Mouse (Mus musculus): ENCODE results near the gene Txndc11. TPM values are rescaled to one million over a fixed set of nuclear protein-coding genes. Genes with fewer than 3 reads are reported as not detected.

Txndc11 gene
- polyA plus RNA-seq, 1 experiment: 9.7 TPM

- no peak overlapping the region for H3K4me2 ChIP-seq (ENCODE audit: low read depth)
These were observed 87.3 kb downstream of the Txndc11 start for GRCm38 (mm10) chr16:11047130-11047529.

GRCm38 (mm10) chr16:11046437-11046836, 88.0 kb downstream of the Txndc11 start:
- Histone ChIP-seq H3K36me3 (ENCODE audit: control insufficient read depth, insufficient read depth) (no peaks in the 10 kb centered on the region), H3K79me2 (ENCODE audit: control insufficient read depth, insufficient read depth) (no peaks in the 10 kb centered on the region), H3K4me2 (ENCODE audit: low read depth) (no peak overlapping the region), H3ac (ENCODE audit: control insufficient read depth, insufficient read length) (no peak overlapping the region), H3K4me3 (no peak overlapping the region), H3K27me3 (ENCODE audit: control insufficient read depth, insufficient read depth, insufficient read length) (no peaks in the 10 kb centered on the region)
- TF ChIP-seq MYOD1 (IDR thresholded peaks at IDR 0.05; ENCODE audit: control insufficient read depth in 1 of 3, insufficient read length in 2 of 3, low read depth in 2 of 3) (no peak), TCF3 (IDR thresholded peaks at IDR 0.05; ENCODE audit: insufficient read length, low read depth) (no peak), POLR2AphosphoS2 (IDR thresholded peaks at IDR 0.05; ENCODE audit: insufficient read length, low read depth) (no peak), CEBPB (IDR thresholded peaks at IDR 0.05; ENCODE audit: insufficient read depth, poor library complexity, severe bottlenecking) (no peak), USF1 (IDR thresholded peaks at IDR 0.05; ENCODE audit: low read depth) (no peak), REST (IDR thresholded peaks at IDR 0.05; ENCODE audit: insufficient read depth, insufficient read length) (no peak), MAX (IDR thresholded peaks at IDR 0.05; ENCODE audit: low read depth) (no peak), E2F4 (IDR thresholded peaks at IDR 0.05; ENCODE audit: insufficient read depth) (no peak), TCF12 (IDR thresholded peaks at IDR 0.05; ENCODE audit: insufficient read depth, poor library complexity, severe bottlenecking) (no peak), SRF (IDR thresholded peaks at IDR 0.05; ENCODE audit: control insufficient read depth, insufficient read length, low read depth) (no peak), POLR2A (IDR thresholded peaks at IDR 0.05; ENCODE audit: insufficient read length, low read depth) (no peak)

More at GRCm38 (mm10) chr16:11047130-11047529, 87.3 kb downstream of the Txndc11 start:
- H3K4me3 ChIP-seq: no peak overlapping the region
- H3K36me3 ChIP-seq (ENCODE audit: control insufficient read depth, insufficient read depth): no peaks in the 10 kb centered on the region
- H3K27me3 ChIP-seq (ENCODE audit: control insufficient read depth, insufficient read depth, insufficient read length): no peaks in the 10 kb centered on the region
- no peaks in the 10 kb centered on the region for H3K79me2 ChIP-seq (ENCODE audit: control insufficient read depth, insufficient read depth)
- no peak overlapping the region for H3ac ChIP-seq (ENCODE audit: control insufficient read depth, insufficient read length)
- TF ChIP-seq REST (IDR thresholded peaks at IDR 0.05; ENCODE audit: insufficient read depth, insufficient read length): no peak
- no peak for TF ChIP-seq SRF (IDR thresholded peaks at IDR 0.05; ENCODE audit: control insufficient read depth, insufficient read length, low read depth)
- TF ChIP-seq USF1 (IDR thresholded peaks at IDR 0.05; ENCODE audit: low read depth): no peak
- TF ChIP-seq TCF12 (IDR thresholded peaks at IDR 0.05; ENCODE audit: insufficient read depth, poor library complexity, severe bottlenecking): no peak
- TF ChIP-seq POLR2A (IDR thresholded peaks at IDR 0.05; ENCODE audit: insufficient read length, low read depth): no peak
- TF ChIP-seq MYOD1 (IDR thresholded peaks at IDR 0.05; ENCODE audit: control insufficient read depth in 1 of 3, insufficient read length in 2 of 3, low read depth in 2 of 3): no peak
- no peak for TF ChIP-seq MAX (IDR thresholded peaks at IDR 0.05; ENCODE audit: low read depth)
- no peak for TF ChIP-seq CEBPB (IDR thresholded peaks at IDR 0.05; ENCODE audit: insufficient read depth, poor library complexity, severe bottlenecking)

- no peaks in the 10 kb centered on the region for H3K27me3 ChIP-seq (ENCODE audit: control insufficient read depth, insufficient read depth, insufficient read length)
- TF ChIP-seq CEBPB (IDR thresholded peaks at IDR 0.05; ENCODE audit: insufficient read depth, poor library complexity, severe bottlenecking) (peak; percentile 70; the same call in 1 of the 2 replicates), MAX (IDR thresholded peaks at IDR 0.05; ENCODE audit: low read depth) (no peak), REST (IDR thresholded peaks at IDR 0.05; ENCODE audit: insufficient read depth, insufficient read length) (no peak), POLR2A (IDR thresholded peaks at IDR 0.05; ENCODE audit: insufficient read length, low read depth) (peak; percentile 59), TCF3 (IDR thresholded peaks at IDR 0.05; ENCODE audit: insufficient read length, low read depth) (no peak)
- H3K4me3 ChIP-seq: no peak overlapping the region
- no peak overlapping the region for H3ac ChIP-seq (ENCODE audit: control insufficient read depth, insufficient read length)
- H3K36me3 ChIP-seq (ENCODE audit: control insufficient read depth, insufficient read depth): no peaks in the 10 kb centered on the region
- no peaks in the 10 kb centered on the region for H3K79me2 ChIP-seq (ENCODE audit: control insufficient read depth, insufficient read depth)
- H3K4me2 ChIP-seq (ENCODE audit: low read depth): no peak overlapping the region
These were observed 91.2 kb downstream of the Txndc11 start for GRCm38 (mm10) chr16:11043239-11043638.

- H3K36me3 ChIP-seq (ENCODE audit: control insufficient read depth, insufficient read depth): no peaks in the 10 kb centered on the region
- no peaks in the 10 kb centered on the region for H3K27me3 ChIP-seq (ENCODE audit: control insufficient read depth, insufficient read depth, insufficient read length)
- no peak overlapping the region for H3K4me3 ChIP-seq
- no peak overlapping the region for H3ac ChIP-seq (ENCODE audit: control insufficient read depth, insufficient read length)
- H3K79me2 ChIP-seq (ENCODE audit: control insufficient read depth, insufficient read depth): no peaks in the 10 kb centered on the region
- TF ChIP-seq TCF3 (IDR thresholded peaks at IDR 0.05; ENCODE audit: insufficient read length, low read depth): no peak
- H3K4me2 ChIP-seq (ENCODE audit: low read depth): no peak overlapping the region
These were observed 93.8 kb downstream of the Txndc11 start for GRCm38 (mm10) chr16:11040603-11041002.

GRCm38 (mm10) chr16:11035790-11036431, 98.5 kb downstream of the Txndc11 start:
- Histone ChIP-seq H3K36me3 (ENCODE audit: control insufficient read depth, insufficient read depth) (no peaks in the 10 kb centered on the region), H3ac (ENCODE audit: control insufficient read depth, insufficient read length) (no peak overlapping the region), H3K4me2 (ENCODE audit: low read depth) (peak overlapping the region; percentile 62), H3K79me2 (ENCODE audit: control insufficient read depth, insufficient read depth) (no peaks in the 10 kb centered on the region), H3K4me3 (no peak overlapping the region), H3K27me3 (ENCODE audit: control insufficient read depth, insufficient read depth, insufficient read length) (no peaks in the 10 kb centered on the region)
- TF ChIP-seq CEBPB (IDR thresholded peaks at IDR 0.05; ENCODE audit: insufficient read depth, poor library complexity, severe bottlenecking): no peak
- peak; percentile 69 for TF ChIP-seq USF1 (IDR thresholded peaks at IDR 0.05; ENCODE audit: low read depth)

- H3ac ChIP-seq (ENCODE audit: control insufficient read depth, insufficient read length): no peak overlapping the region
- no peaks in the 10 kb centered on the region for H3K79me2 ChIP-seq (ENCODE audit: control insufficient read depth, insufficient read depth)
- no peak overlapping the region for H3K4me3 ChIP-seq
- peak overlapping the region; percentile 62 for H3K4me2 ChIP-seq (ENCODE audit: low read depth)
- no peak for TF ChIP-seq POLR2A (IDR thresholded peaks at IDR 0.05; ENCODE audit: insufficient read length, low read depth)
- TF ChIP-seq MYOD1 (IDR thresholded peaks at IDR 0.05; ENCODE audit: control insufficient read depth in 1 of 3, insufficient read length in 2 of 3, low read depth in 2 of 3): no peak
- no peak for TF ChIP-seq REST (IDR thresholded peaks at IDR 0.05; ENCODE audit: insufficient read depth, insufficient read length)
- TF ChIP-seq TCF12 (IDR thresholded peaks at IDR 0.05; ENCODE audit: insufficient read depth, poor library complexity, severe bottlenecking): no peak
- no peak for TF ChIP-seq TCF3 (IDR thresholded peaks at IDR 0.05; ENCODE audit: insufficient read length, low read depth)
- TF ChIP-seq MAX (IDR thresholded peaks at IDR 0.05; ENCODE audit: low read depth): no peak
- TF ChIP-seq SRF (IDR thresholded peaks at IDR 0.05; ENCODE audit: control insufficient read depth, insufficient read length, low read depth): no peak
- no peak for TF ChIP-seq MYOG (IDR thresholded peaks at IDR 0.05; ENCODE audit: control insufficient read depth in 1 of 3, insufficient read depth in 1 of 3, insufficient read length in 2 of 3, low read depth in 2 of 3)
- TF ChIP-seq E2F4 (IDR thresholded peaks at IDR 0.05; ENCODE audit: insufficient read depth): no peak
- H3K36me3 ChIP-seq (ENCODE audit: control insufficient read depth, insufficient read depth): no peaks in the 10 kb centered on the region
- H3K27me3 ChIP-seq (ENCODE audit: control insufficient read depth, insufficient read depth, insufficient read length): no peaks in the 10 kb centered on the region
These were observed 99.2 kb downstream of the Txndc11 start for GRCm38 (mm10) chr16:11035273-11035672.
